Mouse (Mus musculus) small intestine, adult 2 months (tissue): ENCODE measurements around the gene Ero1lb.

Experiments used
- CTCF ChIP-seq: fragments of 200-500 bp; IDR thresholded peaks from 2 replicates; pipeline ENCODE4 v1.5.1; 2012; ENCODE audit warnings: low read depth, mild to moderate bottlenecking, control low read depth, inconsistent platforms, low read length, moderate library complexity, mixed read lengths; ENCODE audit not compliant: insufficient replicate concordance, insufficient read length; ENCODE audit errors: extremely low read depth
- POLR2A ChIP-seq: fragments of 200-500 bp; IDR thresholded peaks from 2 replicates; pipeline ENCODE4 v1.6.1; 2012; ENCODE audit warnings: low read depth, mild to moderate bottlenecking, control low read depth, inconsistent platforms, low read length, moderate library complexity

GRCm38 (mm10) chr13:12519955-12520584 is 45.6 kb upstream of the Ero1lb start, which contains the start of gene Edaradd:
- peak; percentile 36; the same call in 1 of the 2 replicates for TF ChIP-seq CTCF
- no peak for TF ChIP-seq POLR2A
